Mouse (Mus musculus) inflammation-experienced regulatory T-cells, adult 16 weeks (primary cell): ENCODE results near the gene Asb13. TPM values are rescaled to one million over a fixed set of nuclear protein-coding genes. Genes with fewer than 3 reads are reported as not detected.

Source experiments
- polyA plus RNA-seq: library from polyadenylated mRNA; unstranded; fragments of 100-300 nt; shearing (Covaris generic); gene quantifications from one replicate; pipeline ENCODE4 v1.2.1, GENCODE M21; 2017

Asb13 gene
- 58.6 TPM for polyA plus RNA-seq

GRCm38 (mm10) chr13:3633895-3634811 is at the start of gene Asb13:
Asb13 (plus strand) TSS chr13:3634032.

GRCm38 (mm10) chr13:3610795-3611438 is 22.9 kb upstream of the Asb13 start, which contains the start of gene Fam208b:
Fam208b (minus strand) TSS chr13:3611108.

Other genes with a start within 250 kb of the Asb13 start
- gene Gdi2, start 96.0 kb upstream of the Asb13 start, polyA plus RNA-seq: 407 TPM
- gene Fam208b, start 22.9 kb upstream of the Asb13 start, polyA plus RNA-seq: 61.9 TPM
- not detected for gene Calml3, start 170.3 kb downstream of the Asb13 start, polyA plus RNA-seq
- gene Calm4, start 203.7 kb downstream of the Asb13 start, polyA plus RNA-seq: not detected
- gene Calm5, start 220.1 kb downstream of the Asb13 start, polyA plus RNA-seq: not detected